In genomic region chr2:18680501-18680900, GRCm38 (mm10) we compare ENCODE assay signal across 8 mouse cellular contexts. TPM values are rescaled to one million over a fixed set of nuclear protein-coding genes. Genes with fewer than 3 reads are reported as not detected.
DNase-seq lines count a peak whose midpoint lies in the region; ATAC-seq lines count a peak whose summit lies in the region.

No protein-coding gene starts in this region.

- H3K9me3 ChIP-seq in lung, embryonic 16.5 days (ENCODE audit: control insufficient read depth, low read length) = no peaks in the 10 kb centered on the region
- no peaks in the 10 kb centered on the region for H3K9me3 ChIP-seq in forebrain, embryonic 14.5 days (replicated peaks; ENCODE audit: control insufficient read depth, low read length)
- H3K9me3 ChIP-seq in limb, embryonic 12.5 days = no peaks in the 10 kb centered on the region
- H3K9me3 ChIP-seq in neural tube, embryonic 15.5 days (replicated peaks) = no peaks in the 10 kb centered on the region

- H3K4me1 ChIP-seq in lung, embryonic 16.5 days (replicated peaks; ENCODE audit: control insufficient read depth, insufficient read depth, low read length) = peaks cover 15% of the 10 kb centered on the region
- peaks cover 12% of the 10 kb centered on the region for H3K4me1 ChIP-seq in forebrain, embryonic 14.5 days (ENCODE audit: control insufficient read depth, insufficient read depth, low read length)
- peaks cover 29% of the 10 kb centered on the region for H3K4me1 ChIP-seq in limb, embryonic 12.5 days (replicated peaks)
- peaks cover 36% of the 10 kb centered on the region for H3K4me1 ChIP-seq in neural tube, embryonic 15.5 days

- peak overlapping the region; percentile 58 for H3K9ac ChIP-seq in lung, embryonic 16.5 days (ENCODE audit: low read length)
- H3K9ac ChIP-seq in forebrain, embryonic 14.5 days (ENCODE audit: low read length) = no peak overlapping the region
- peak overlapping the region; percentile 52; the same call in 1 of the 2 replicates for H3K9ac ChIP-seq in limb, embryonic 12.5 days (replicated peaks)
- no peak overlapping the region for H3K9ac ChIP-seq in neural tube, embryonic 15.5 days (replicated peaks)

- H3K27ac ChIP-seq in lung, embryonic 16.5 days (ENCODE audit: low read length) = no peak overlapping the region
- no peak overlapping the region for H3K27ac ChIP-seq in forebrain, embryonic 14.5 days (ENCODE audit: low read depth, low read length)
- no peak overlapping the region for H3K27ac ChIP-seq in limb, embryonic 12.5 days
- H3K27ac ChIP-seq in neural tube, embryonic 15.5 days (replicated peaks) = no peak overlapping the region

- ATAC-seq in lung, embryonic 16.5 days (ENCODE audit: low read depth) = no peak
- ATAC-seq in forebrain, embryonic 14.5 days = no peak
- ATAC-seq in limb, embryonic 12.5 days (ENCODE audit: insufficient number of reproducible peaks, insufficient read depth, low FRiP score, low TSS enrichment, low read depth) = no peak
- no peak for ATAC-seq in neural tube, embryonic 15.5 days (ENCODE audit: low FRiP score)

- H3K36me3 ChIP-seq in lung, embryonic 16.5 days (ENCODE audit: control insufficient read depth, insufficient read depth, low read length) = peaks cover 3% of the 10 kb centered on the region; the same call in 1 of the 2 replicates
- peaks cover 17% of the 10 kb centered on the region for H3K36me3 ChIP-seq in forebrain, embryonic 14.5 days (ENCODE audit: control insufficient read depth, insufficient read depth, low read length)
- H3K36me3 ChIP-seq in limb, embryonic 12.5 days = peaks cover 16% of the 10 kb centered on the region
- peaks cover 13% of the 10 kb centered on the region for H3K36me3 ChIP-seq in neural tube, embryonic 15.5 days

- H3K4me3 ChIP-seq in lung, embryonic 16.5 days (ENCODE audit: low read length) = peak overlapping the region; percentile 52
- H3K4me3 ChIP-seq in forebrain, embryonic 14.5 days (ENCODE audit: low read depth, low read length) = peak overlapping the region; percentile 31
- peak overlapping the region; percentile 42 for H3K4me3 ChIP-seq in limb, embryonic 12.5 days (replicated peaks)
- H3K4me3 ChIP-seq in neural tube, embryonic 15.5 days (replicated peaks) = peak overlapping the region; percentile 19; the same call in 1 of the 2 replicates

- peak overlapping the region; percentile 87 for H3K4me2 ChIP-seq in lung, embryonic 16.5 days (ENCODE audit: low read depth, low read length)
- peak overlapping the region; percentile 57 for H3K4me2 ChIP-seq in forebrain, embryonic 14.5 days (ENCODE audit: low read length)
- H3K4me2 ChIP-seq in limb, embryonic 12.5 days = peak overlapping the region; percentile 77
- peak overlapping the region; percentile 53 for H3K4me2 ChIP-seq in neural tube, embryonic 15.5 days

- no peak for DNase-seq in lung, postnatal 10 days
- no peak for DNase-seq in forebrain, embryonic 14.5 days (ENCODE audit: low spot score)
- DNase-seq in adipocyte (ENCODE audit: low spot score) = no peak
- DNase-seq in cerebellum, adult 11-12 months = no peak
- no peak for DNase-seq in kidney, adult 9 months

- WGBS in lung, embryonic 16.5 days = 1% methylated on average over 4 of the region's 4 CpGs
- 0% methylated on average over 4 of the region's 4 CpGs for WGBS in forebrain, embryonic 14.5 days
- WGBS in limb, embryonic 12.5 days = 1% methylated on average over 4 of the region's 4 CpGs
- WGBS in neural tube, embryonic 15.5 days = 5% methylated on average over 4 of the region's 4 CpGs

- peaks cover 5% of the 10 kb centered on the region for H3K27me3 ChIP-seq in lung, embryonic 16.5 days (ENCODE audit: control insufficient read depth, insufficient read depth, low read depth, low read length)
- peaks cover 29% of the 10 kb centered on the region for H3K27me3 ChIP-seq in forebrain, embryonic 14.5 days (replicated peaks; ENCODE audit: control insufficient read depth, insufficient read depth, low read length)
- peaks cover 39% of the 10 kb centered on the region for H3K27me3 ChIP-seq in limb, embryonic 12.5 days
- H3K27me3 ChIP-seq in neural tube, embryonic 15.5 days (replicated peaks) = peaks cover 32% of the 10 kb centered on the region

RNA-seq across cellular contexts. Expression of gene Bmi1, which starts 3.7 kb away (rescaled TPM):
- 20.8 TPM in 2 replicates for polyA plus RNA-seq in lung, embryonic 16.5 days (2015; fragmentation: Nextera tagmentation; extraction: Ambion mirVana)
- 45.8 and 48.9 TPM in 2 replicates for polyA plus RNA-seq in forebrain, embryonic 14.5 days (2014; fragmentation: Nextera tagmentation; extraction: Ambion mirVana)
- 29.3 and 33.4 TPM in 2 replicates for polyA plus RNA-seq in limb, embryonic 12.5 days (2016; fragmentation: Nextera tagmentation; extraction: Ambion mirVana)
- 18.1 and 19.8 TPM in 2 replicates for polyA plus RNA-seq in neural tube, embryonic 15.5 days (2015; fragmentation: Nextera tagmentation; extraction: Ambion mirVana)

RNA-seq across cellular contexts. Expression of gene Commd3, which starts 8.3 kb away (rescaled TPM):
- polyA plus RNA-seq in lung, embryonic 16.5 days (2015; fragmentation: Nextera tagmentation; extraction: Ambion mirVana) = 201 and 219 TPM in 2 replicates
- 291 TPM in 2 replicates for polyA plus RNA-seq in forebrain, embryonic 14.5 days (2014; fragmentation: Nextera tagmentation; extraction: Ambion mirVana)
- polyA plus RNA-seq in limb, embryonic 12.5 days (2016; fragmentation: Nextera tagmentation; extraction: Ambion mirVana) = 207 and 225 TPM in 2 replicates
- 192 and 193 TPM in 2 replicates for polyA plus RNA-seq in neural tube, embryonic 15.5 days (2015; fragmentation: Nextera tagmentation; extraction: Ambion mirVana)

RNA-seq across cellular contexts. Expression of gene Spag6, which starts 13.3 kb away (rescaled TPM):
- 0.15 TPM in 1 of 2 replicates, not detected in the other for polyA plus RNA-seq in lung, embryonic 16.5 days (2015; fragmentation: Nextera tagmentation; extraction: Ambion mirVana)
- 0.09 and 0.18 TPM in 2 replicates for polyA plus RNA-seq in forebrain, embryonic 14.5 days (2014; fragmentation: Nextera tagmentation; extraction: Ambion mirVana)
- 0.21 TPM in 1 of 2 replicates, not detected in the other for polyA plus RNA-seq in limb, embryonic 12.5 days (2016; fragmentation: Nextera tagmentation; extraction: Ambion mirVana)
- polyA plus RNA-seq in neural tube, embryonic 15.5 days (2015; fragmentation: Nextera tagmentation; extraction: Ambion mirVana) = 0.06 TPM in 1 of 2 replicates, not detected in the other

Comparison
In these comparisons a context has a peak if more than half of its experiments do, and no peak if none do; other contexts are left out.
1. H3K9ac ChIP-seq: peak in lung, embryonic 16.5 days (single experiment) and limb, embryonic 12.5 days (single experiment); none in forebrain, embryonic 14.5 days (single experiment) and neural tube, embryonic 15.5 days (single experiment).
2. Peak in every context shown above with its lines, with median percentiles within 50 percentile points of each other: H3K4me2 ChIP-seq and H3K4me3 ChIP-seq.